Mouse (Mus musculus): ENCODE results near the gene Adtrp.

DNA sequence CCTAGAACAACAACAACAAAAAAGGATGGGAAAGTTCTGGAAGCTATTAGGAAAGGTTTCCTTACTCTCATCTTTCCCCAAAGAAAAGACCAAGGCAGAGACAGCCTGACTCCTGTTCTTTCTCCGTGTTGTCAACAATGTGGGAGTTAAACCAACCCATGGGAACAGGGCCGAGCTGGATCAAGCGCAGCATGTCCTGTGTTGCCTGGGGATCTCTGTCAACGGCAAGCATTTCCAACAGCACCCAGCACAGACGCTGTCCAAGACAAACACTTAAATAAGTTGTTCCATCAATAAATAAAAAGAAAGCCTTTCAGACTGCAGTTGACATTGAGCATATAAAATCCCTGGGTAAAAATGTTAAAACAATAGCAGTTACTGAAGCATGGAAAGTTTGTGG lies 17.6 kb upstream of the Adtrp start:
- TF ChIP-seq CTCF (IDR thresholded peaks at IDR 0.05; ENCODE audit: control insufficient read depth, insufficient read depth, insufficient read length): no peak
- TF ChIP-seq MAX (IDR thresholded peaks at IDR 0.05): no peak
- TF ChIP-seq MYOG (IDR thresholded peaks at IDR 0.05; ENCODE audit: control insufficient read depth, extremely low read depth, insufficient read length): no peak
- TF ChIP-seq CEBPB (IDR thresholded peaks at IDR 0.05; ENCODE audit: low read depth): no peak
- no peak for TF ChIP-seq USF1 (IDR thresholded peaks at IDR 0.05; ENCODE audit: low read depth)
- TF ChIP-seq MYOD1 (IDR thresholded peaks at IDR 0.05; ENCODE audit: control insufficient read depth, insufficient read length, low read depth): no peak

Measured in C2C12 (cell line).